Mouse (Mus musculus): ENCODE measurements around the gene Tnfrsf1a.
"Not testable (repeated sequence)": the region's sequence is repeated elsewhere in the genome, so short reads cannot be mapped to it uniquely, and the experiment has no call there.

Gene Tnfrsf1a

DNA sequence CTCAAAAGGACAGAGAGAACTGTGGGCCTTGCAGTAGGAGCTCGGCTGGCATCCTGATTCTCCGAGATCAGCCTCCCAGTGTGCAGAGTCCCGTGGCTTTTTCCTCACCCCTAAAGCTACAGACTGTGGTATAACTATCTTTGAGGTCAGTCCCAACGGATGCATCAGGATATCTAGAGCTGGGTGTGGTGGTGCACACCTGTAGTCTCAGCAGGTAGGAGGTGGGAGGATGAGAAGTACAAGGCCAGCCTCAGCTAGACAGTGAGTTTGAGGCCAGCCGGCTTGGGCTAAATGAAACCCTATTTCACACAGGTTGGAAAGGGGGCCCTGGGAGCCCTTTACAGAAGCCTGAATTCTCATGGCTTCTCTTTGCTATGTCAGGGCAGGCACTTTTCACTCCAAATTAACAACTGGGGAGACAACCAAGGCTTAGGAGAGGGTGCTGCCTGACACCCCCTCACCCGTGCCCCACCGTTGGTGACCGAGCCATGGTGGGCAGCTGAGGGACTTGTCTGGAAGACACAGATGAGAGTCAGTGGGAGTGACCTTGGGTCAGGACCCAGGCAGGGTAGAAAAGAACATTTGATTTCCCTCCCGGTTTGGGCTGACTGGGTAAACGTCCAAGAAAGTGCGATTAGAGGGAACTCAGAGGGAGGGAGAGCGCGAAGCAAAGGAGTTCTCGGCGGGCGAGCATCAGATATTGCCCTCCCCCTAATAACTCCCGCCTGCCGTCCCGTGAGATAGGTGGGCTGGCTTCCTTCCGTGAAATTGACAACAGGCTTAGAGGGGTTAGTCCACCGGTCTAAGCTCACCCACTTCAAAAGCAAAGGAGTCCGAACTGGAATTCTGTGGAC lies at the start of gene Tnfrsf1a:
Tnfrsf1a (plus strand) TSS at position 642 of the 854 bp plus-strand sequence.
- no peak for DNase-seq

- no peak for DNase-seq
Observed at GRCm38 (mm10) chr6:125300982-125301381, 48.2 kb upstream of the Tnfrsf1a start.

DNA sequence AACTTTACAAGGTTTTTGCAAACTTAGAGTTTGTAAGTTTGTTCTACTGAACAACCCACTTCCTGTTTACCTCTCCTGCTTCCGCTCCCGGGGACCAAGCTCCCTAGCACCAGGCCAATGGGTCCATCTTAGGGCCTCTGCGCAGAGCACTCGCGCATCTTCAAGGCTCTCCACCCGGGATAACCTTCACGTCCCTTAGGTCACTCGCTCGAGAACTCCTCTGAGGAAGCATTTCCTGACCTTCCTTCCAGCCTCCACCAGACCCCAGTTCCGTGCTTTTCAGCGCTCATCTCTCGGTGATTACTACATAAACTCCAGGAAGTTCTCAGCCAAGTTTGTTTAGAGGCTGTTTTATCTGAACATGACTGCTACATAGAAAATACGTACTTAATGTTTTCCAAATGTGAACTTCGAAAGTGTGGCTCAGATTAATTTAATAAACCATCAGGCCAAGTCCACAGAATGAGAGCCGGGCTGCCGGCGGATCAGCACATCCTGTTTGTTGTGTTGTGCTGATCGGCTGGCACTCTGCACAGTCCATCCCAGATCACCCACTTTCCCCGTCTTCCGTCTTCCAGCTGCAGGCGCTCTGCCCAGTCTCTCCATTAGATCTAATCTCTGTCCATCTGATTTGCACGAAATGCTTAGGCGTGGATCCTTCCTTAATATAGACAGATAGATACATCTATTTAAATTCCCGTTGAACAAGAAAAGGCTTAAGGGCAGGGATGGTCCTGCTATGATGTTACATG lies 46.8 kb upstream of the Tnfrsf1a start:
- no peak for DNase-seq

DNA sequence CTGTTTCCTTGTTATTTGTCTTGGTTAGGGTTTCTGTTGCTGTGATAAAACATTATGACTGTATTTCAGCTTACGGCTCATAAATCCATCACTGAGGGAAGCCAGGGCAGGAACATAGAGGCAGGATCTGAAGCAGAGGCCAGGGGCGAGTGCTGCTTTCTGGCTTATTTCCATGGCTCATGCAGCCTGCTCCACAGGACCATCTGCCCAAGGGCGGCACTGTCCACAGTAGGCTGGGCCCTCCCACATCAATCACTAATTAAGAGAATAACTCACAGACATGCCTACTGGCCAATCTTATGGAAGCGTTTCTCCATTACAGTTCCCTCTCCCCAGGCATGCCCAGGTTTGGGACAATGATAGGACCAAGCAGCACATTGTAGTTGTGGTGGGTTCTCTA lies 45.9 kb upstream of the Tnfrsf1a start:
- DNase-seq, result no peak

DNA sequence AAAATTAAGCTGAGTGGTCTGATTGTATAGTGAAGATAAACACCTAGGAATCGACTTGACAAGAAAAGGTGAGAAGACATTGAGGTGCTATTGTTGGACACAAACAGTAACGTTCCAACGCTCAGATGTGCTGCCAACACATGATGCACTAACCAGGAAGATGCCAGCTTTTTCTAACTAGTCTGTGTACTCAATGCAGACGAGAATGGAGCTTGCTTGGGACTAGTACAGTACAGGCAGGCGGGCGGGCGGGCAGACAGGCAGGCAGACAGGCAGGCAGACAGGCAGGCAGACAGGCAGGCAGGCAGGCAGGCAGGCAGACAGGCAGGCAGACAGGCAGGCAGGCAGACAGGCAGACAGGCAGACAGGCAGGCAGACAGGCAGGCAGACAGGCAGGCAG lies 44.8 kb upstream of the Tnfrsf1a start:
- not testable (repeated sequence) for DNase-seq

GRCm38 (mm10) chr6:125305465-125305864 lies 43.7 kb upstream of the Tnfrsf1a start:
- DNase-seq, result no peak

GRCm38 (mm10) chr6:125307091-125307490 lies 42.1 kb upstream of the Tnfrsf1a start:
- DNase-seq, result no peak

GRCm38 (mm10) chr6:125308921-125309320 lies 40.2 kb upstream of the Tnfrsf1a start:
- no peak for DNase-seq

DNA sequence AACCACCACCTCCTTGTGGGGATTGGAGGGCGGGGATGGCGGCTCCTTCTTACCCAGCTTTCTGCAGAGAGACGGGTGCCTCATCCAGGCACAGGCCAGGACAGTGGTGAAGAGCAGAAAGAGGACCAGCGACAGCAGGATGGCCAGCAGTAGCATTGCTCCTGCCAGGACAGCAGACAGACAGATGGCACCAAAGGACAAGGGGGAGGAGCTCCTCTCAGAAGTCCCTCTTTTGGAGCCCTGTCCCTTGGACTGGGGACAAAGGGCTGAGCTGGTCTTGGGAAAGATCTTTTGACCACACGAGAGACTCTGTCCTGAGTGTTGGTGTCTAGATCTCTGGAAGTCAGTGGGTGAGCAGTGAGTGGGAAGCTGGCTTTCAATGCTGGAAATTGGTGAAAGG lies 39.8 kb upstream of the Tnfrsf1a start:
- DNase-seq, result no peak

DNA sequence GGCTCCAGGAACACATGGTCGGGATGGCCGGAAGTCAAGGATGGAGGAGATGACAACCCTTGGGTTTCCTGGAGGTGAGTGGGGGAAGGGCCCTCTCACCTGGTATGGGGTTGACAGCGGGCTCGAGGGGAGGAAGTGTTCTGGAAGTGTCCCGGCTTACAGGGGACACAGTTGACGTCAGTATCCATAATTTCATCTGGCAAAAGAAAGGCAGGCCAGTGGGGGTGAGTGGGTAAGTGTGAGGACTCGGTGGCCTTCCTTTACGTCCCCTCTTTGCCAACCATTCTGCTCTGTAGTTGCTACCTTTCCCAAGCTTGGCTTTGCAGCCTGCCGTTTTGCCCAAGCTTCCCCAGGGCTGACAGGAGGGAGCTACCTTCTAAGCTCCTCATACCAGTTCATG lies 37.0 kb upstream of the Tnfrsf1a start:
- DNase-seq, result no peak

DNA sequence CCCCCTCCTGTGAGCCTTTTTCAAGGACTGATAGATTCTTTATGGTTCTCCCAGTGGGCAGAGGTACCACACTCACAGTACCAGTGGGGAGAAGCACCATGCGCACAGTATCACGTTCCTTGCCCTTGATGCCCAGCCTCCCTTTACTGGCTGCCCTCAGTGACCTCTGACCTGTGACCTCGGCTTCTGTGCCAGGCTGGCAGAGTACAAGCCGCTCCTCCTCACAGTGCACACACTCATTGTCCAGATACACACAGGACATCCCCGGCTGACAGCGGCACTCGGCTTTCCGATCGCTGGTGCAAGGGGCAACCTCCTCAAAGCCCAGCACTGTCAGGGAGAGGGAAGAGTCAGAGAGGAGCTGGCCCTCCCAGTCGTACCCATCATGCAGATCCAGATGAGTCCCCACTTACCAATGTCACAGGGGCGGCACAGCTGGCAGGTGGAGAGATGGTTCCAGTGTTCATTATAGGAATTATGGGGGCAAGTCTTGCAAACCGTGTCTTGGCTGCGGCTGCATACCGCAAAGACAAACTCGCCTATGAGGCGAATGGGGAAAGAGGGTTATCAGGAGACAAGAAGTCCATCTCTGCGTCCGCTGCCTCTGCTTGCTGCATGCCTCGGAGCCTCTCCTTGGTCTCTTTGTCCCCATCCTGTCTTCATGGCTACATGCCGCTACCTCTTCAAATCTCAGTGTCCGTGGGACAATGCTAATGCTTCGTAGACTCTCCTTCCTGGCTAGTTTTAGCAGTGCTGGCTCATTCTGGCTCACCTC lies 36.4 kb upstream of the Tnfrsf1a start:
- no peak for DNase-seq

DNA sequence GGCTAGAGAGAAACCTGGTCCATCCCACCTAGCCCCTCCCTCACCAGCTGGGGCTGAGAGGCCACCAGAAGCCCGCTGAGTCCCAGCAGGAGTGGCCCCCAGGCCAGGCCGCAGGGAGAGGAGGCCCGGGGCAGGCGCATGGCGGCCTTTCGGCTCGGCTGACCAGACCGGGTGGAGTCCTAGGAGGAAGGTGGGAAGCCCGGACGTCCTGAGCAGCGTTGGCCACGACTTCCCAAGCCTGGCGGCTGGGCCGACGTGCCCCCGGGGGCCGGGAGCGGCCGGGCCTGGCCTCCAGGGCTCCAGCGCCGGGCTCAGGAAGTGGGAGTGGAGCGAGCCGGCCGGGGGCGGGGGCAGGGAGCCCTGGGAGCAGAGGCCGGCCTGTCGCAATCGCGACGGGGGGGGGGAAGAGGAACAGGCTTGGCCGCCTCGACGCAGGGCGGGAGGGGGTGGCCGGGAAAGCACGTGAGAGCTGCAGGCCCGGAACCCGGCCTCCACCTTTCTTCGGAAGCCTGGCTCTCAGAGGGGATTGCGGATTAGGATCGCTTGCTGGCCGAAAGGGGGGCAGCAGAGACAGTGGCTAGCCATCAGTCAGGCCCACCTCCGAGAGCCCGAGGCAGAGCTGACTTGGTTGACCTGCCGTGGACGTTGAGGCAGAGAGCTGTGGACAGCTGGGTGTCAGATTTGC lies 35.5 kb upstream of the Tnfrsf1a start, which contains the start of gene Ltbr:
Ltbr (minus strand) TSS at position 340 of the 685 bp plus-strand sequence.
- peak; percentile 83 for DNase-seq

DNA sequence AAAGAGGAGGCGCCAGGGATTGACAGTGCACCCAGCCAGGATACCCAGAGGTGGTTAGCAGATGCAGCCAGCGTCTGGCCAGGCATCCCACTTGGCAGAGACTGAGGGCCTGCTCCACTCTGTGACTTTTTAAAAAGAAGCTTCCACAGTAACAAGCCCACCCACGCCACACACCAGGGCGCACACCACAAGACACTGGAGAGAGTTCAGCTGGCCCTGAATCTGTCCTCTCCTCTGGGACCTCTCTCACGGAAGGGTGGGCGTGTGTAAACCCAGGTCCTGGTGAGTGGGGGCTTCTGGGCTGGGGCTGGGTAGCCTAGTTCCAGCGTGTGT lies 35.0 kb upstream of the Tnfrsf1a start:
- no peak for DNase-seq

DNA sequence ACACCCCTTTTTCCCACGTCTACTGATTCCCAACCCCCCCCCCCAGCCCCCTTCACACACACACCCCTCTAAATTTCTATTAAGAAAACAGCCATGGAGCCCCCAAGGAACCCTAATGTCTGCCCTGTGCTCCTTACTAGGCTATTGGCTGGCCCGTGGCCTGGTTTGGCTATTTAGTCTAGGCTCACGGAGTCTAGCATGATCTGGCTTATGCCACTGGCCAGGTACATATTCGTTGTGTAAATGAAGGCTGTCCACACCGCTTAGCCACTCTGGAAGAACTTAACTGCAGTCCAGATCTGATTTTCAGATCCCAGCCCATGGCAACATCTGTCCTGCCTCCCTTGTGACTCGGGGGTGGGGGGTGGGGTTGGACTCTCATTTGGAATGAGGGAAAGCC lies 34.4 kb upstream of the Tnfrsf1a start:
- DNase-seq, result no peak

DNA sequence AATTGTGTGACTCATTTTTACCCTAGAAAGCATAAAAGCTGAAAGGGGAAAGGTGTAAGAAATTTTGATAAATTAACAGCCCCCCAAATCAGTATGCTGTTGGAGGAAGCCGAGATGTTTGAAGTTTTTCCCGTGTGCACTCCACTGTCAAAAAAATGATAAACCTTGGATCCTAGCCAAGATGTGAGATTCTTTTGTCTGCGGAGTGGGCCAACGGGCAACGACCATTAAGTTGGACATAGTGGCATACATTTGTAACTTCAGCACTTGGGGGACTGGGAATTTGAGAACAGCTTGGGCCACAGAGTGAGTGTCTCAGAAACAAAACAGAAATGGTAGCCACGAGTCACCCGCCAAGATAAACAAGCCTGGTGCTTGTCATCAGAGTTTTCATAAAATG lies 32.1 kb upstream of the Tnfrsf1a start:
- DNase-seq, result no peak

- no peak for DNase-seq
Observed at GRCm38 (mm10) chr6:125318981-125319918, 29.9 kb upstream of the Tnfrsf1a start.

DNA sequence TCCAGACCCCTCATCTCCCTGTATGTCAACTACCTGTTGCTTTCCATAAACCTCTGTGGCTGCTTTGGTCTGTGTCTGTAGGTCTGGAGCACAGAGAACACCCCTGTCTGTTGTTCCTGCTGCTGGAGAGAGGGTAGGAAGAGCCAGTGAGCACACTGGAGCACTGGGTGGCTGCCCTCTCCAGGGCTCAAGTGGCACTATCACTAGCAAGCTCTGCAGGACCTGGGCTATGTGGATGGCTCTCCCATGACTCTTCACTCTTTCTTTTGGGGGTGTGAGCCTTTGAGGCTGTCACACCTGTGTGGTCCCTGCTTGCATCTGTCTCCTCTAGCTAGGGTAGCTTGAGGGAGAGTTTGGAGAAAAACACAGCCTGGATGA lies 29.3 kb upstream of the Tnfrsf1a start:
- DNase-seq, result no peak

DNA sequence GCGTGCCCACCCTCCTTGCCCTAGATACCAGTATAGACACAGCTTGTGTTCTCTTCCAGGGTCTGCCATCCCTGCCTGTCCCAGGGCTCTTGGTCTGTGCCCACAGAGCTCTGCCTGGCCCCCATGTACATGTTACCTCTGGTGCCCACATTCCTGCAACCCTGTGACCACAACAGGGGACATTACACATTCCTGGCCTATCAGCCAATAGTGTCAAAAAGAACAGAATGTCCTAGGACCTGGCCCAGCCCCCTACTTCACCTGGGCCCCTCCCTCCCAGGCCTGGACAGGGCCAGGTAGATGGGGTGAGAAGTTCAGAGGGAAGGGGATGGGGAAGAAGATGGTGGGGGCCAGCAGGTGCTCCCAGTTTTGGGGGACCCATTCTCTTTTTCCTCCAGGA lies 28.8 kb upstream of the Tnfrsf1a start, which contains the start of gene Scnn1a:
Scnn1a (plus strand) TSS at position 337 of the 400 bp plus-strand sequence.
- no peak for DNase-seq

DNA sequence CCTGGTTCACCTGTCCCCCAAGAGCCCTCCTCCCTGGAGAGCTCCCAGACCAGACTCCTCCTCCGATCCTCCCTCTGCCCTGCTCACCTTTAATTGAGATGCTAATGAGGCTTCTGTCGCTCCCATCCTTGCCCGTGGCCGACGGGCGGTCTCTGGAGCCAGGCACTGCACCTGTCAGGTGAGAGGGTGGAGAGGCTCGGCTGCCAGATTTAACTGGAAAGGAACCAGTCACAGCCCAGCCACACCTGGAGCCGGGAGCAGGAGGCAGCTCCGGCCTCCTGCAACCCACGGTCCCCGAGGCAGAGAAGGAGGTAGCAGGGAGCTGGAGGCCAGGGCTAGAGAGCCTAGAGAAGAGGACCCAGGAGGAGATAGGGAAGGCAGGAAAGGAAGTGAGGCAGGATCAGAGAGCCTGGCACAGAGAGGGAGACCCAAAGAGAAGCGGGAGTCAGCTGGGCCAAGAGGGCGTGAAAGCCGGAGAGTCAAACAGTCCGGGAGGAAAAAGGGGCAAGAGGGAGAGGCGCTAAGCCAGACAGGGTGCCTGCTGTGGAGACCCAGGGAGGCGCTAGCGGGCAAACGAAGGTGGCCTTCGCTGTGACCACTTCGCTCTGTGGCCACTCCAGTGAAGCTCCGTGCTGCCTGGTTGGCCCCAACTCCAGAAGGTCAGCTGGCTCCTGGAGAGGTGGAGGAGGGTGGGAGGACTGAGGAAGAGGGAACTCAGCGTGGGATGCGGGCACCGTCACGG lies 27.9 kb upstream of the Tnfrsf1a start:
- no peak for DNase-seq

- DNase-seq, result no peak
Observed at GRCm38 (mm10) chr6:125322794-125323193, 26.4 kb upstream of the Tnfrsf1a start.

DNA sequence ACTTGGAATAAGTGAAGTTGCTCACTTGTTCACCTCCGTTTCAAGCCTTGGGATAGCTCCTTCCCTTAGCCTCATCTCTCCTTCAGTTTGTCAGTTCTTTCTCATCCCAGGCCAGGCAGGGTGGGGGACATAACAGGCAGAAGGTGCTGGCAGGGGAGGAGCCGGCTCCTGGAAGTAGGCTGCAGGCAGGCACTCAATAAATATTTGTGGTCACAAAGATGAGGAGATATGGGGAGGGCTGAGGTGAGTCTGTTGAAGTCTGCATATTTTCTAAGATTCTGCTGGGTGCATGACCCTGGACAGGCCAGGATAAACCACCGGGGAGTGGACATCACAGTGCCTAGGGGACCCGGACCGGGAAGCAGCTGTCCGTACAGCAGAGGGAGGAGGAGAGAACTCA lies 25.6 kb upstream of the Tnfrsf1a start:
- DNase-seq, result no peak
